ENCODE assay signal across 7 mouse cellular contexts in the genomic region with DNA sequence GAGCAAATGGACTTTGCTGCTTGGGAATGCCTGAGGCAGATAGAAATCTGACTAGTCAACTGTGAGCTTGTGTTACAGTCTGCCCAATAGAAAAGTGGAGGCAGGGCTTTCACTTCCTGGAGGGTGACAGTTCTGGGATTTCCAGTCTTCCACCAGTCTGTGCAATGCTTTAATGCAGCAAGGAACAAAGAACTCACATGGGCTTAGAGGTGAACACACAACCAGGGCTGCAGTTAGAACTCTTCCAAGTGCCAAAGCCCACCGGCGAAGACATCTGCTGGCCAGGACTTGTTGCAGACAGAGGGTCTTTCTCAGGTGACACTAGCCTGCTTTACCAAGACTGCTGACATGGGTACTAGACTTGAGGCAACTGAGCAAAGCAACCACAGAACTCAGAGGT. TPM values are rescaled to one million over a fixed set of nuclear protein-coding genes. Genes with fewer than 3 reads are reported as not detected.
A peak's percentile ranks its signal among the peaks of the same experiment; 100 is the strongest.
DNase-seq lines count a peak whose midpoint lies in the region; ATAC-seq lines count a peak whose summit lies in the region.

A gene (plus strand): TSS at position 167 of the 400 bp plus-strand sequence.

- 77% methylated on average over 2 of the region's 2 CpGs for WGBS in forebrain, embryonic 11.5 days

- no peak within 1 kb of the TSS for H3K9ac ChIP-seq in forebrain, embryonic 11.5 days (ENCODE audit: low read length)

- ATAC-seq in hematopoietic stem cell, adult 5-6 weeks (replicated peaks in 1 of 2; ENCODE audit: insufficient read depth in 1 of 2, low FRiP score in 2 of 2, low TSS enrichment in 1 of 2, low read depth in 1 of 2, poor library complexity in 2 of 2, severe bottlenecking in 2 of 2): no peak
- ATAC-seq in forebrain, embryonic 11.5 days (replicated peaks; ENCODE audit: low FRiP score): no peak

- no peaks in the 10 kb centered on the region for H3K36me3 ChIP-seq in forebrain, embryonic 11.5 days (ENCODE audit: control insufficient read depth, insufficient read depth, low read length)

- H3K4me2 ChIP-seq in forebrain, embryonic 11.5 days (ENCODE audit: low read depth, low read length, severe bottlenecking): no peak within 1 kb of the TSS

- no peak within 1 kb of the TSS for H3K4me3 ChIP-seq in forebrain, embryonic 11.5 days (ENCODE audit: low read depth, low read length)

- H3K27ac ChIP-seq in forebrain, embryonic 11.5 days (ENCODE audit: low read depth, low read length): no peak within 1 kb of the TSS

- H3K4me1 ChIP-seq in forebrain, embryonic 11.5 days (replicated peaks; ENCODE audit: control insufficient read depth, insufficient read depth, low read length): no peaks in the 10 kb centered on the region; the same call in 1 of the 2 replicates

- no peaks in the 10 kb centered on the region for H3K27me3 ChIP-seq in forebrain, embryonic 11.5 days (ENCODE audit: control insufficient read depth, insufficient read depth, low read length)

- no peaks in the 10 kb centered on the region for H3K9me3 ChIP-seq in forebrain, embryonic 11.5 days (ENCODE audit: control insufficient read depth, low read length)

- peak; percentile 41 for DNase-seq in A20 (ENCODE audit: low read depth, low spot score)
- peak; percentile 79 for DNase-seq in CD4-positive helper T cell, adult 2 months (ENCODE audit: low read depth, low spot score)
- DNase-seq in naive thymus-derived CD4-positive, alpha-beta T cell, adult 2 months (ENCODE audit: low read depth): peak; percentile 76
- DNase-seq in gastrocnemius, adult 8-10 months (ENCODE audit: low spot score in 2 of 2): no peak
- DNase-seq in forebrain, embryonic 11.5 days (ENCODE audit: low spot score): no peak
- no peak for DNase-seq in frontal cortex, postnatal 10 days (ENCODE audit: low spot score in 2 of 2)

RNA-seq across cellular contexts. Expression of the gene that starts here (rescaled TPM):
- total RNA-seq in hematopoietic stem cell, adult 5-6 weeks (2017): 37.2 and 65.0 TPM in 2 replicates
- under 1 TPM; 0.48 to 0.62 (median 0.56) TPM for total RNA-seq in gastrocnemius, adult 8-10 months (2022)
- polyA plus RNA-seq in forebrain, embryonic 11.5 days (2014; fragmentation: Nextera tagmentation; extraction: Ambion mirVana): 0.89 and 1.6 TPM in 2 replicates

Comparison
In these comparisons a context has a peak if more than half of its experiments do, and no peak if none do; other contexts are left out.
1. RNA of the gene that starts here (total RNA-seq): 37.2 to 65.0 TPM in hematopoietic stem cell, adult 5-6 weeks; 0.48 to 0.62 TPM in gastrocnemius, adult 8-10 months; every median in the first group is over 10 times any median in the second.
2. DNase-seq: peak in A20 (single experiment), CD4-positive helper T cell, adult 2 months (single experiment) and naive thymus-derived CD4-positive, alpha-beta T cell, adult 2 months (single experiment); none in gastrocnemius, adult 8-10 months (0 of 2), forebrain, embryonic 11.5 days (single experiment) and frontal cortex, postnatal 10 days (0 of 2).